In genomic region chr9:92489857-92490256, GRCm38 (mm10) we compare ENCODE assay signal across 22 mouse cellular contexts.
"Had no signal": no experiment of that assay in that cellular context is flagged by ENCODE, and none has a peak within 500 bp of the region (broad histone marks: within the 10 kb centered on the region; RNA-seq: fewer than 3 reads in every experiment).

No protein-coding gene starts in this region.

- H3K4me3 ChIP-seq: layer of hippocampus, adult 2 months; left cerebral cortex, adult 2 months; liver, embryonic 12.5 days; liver, embryonic 15.5 days; lung, embryonic 15.5 days; midbrain, embryonic 12.5 days; midbrain, embryonic 15.5 days; neural tube, embryonic 12.5 days; neural tube, embryonic 15.5 days had no signal

- ATAC-seq: liver, embryonic 12.5 days had no signal

- DNase-seq: kidney, adult 2 months; kidney, postnatal 25 days; layer of hippocampus, adult 9-11 months; lung, adult 18-20 months; lung, postnatal 10 days; lung, postnatal 36 days; right cerebral cortex, adult 18-20 months; right cerebral cortex, postnatal 14 days; right cerebral cortex, postnatal 4 days; thymus, adult 2 months; thymus, postnatal 25 days had no signal

- H3K9me3 ChIP-seq: liver, embryonic 12.5 days; liver, embryonic 15.5 days; lung, embryonic 15.5 days; midbrain, embryonic 12.5 days; midbrain, embryonic 15.5 days; neural tube, embryonic 12.5 days; neural tube, embryonic 15.5 days had no signal

- H3K9ac ChIP-seq: liver, embryonic 12.5 days; liver, embryonic 15.5 days; lung, embryonic 15.5 days; midbrain, embryonic 12.5 days; midbrain, embryonic 15.5 days; neural tube, embryonic 12.5 days; neural tube, embryonic 15.5 days had no signal

- H3K27me3 ChIP-seq: liver, embryonic 12.5 days; liver, embryonic 15.5 days; lung, embryonic 15.5 days; midbrain, embryonic 12.5 days; midbrain, embryonic 15.5 days; neural tube, embryonic 12.5 days; neural tube, embryonic 15.5 days had no signal

- H3K4me1 ChIP-seq: liver, embryonic 12.5 days; liver, embryonic 15.5 days; lung, embryonic 15.5 days; midbrain, embryonic 12.5 days; midbrain, embryonic 15.5 days; neural tube, embryonic 15.5 days had no signal

- H3K27ac ChIP-seq: kidney, postnatal 0 days; layer of hippocampus, adult 2 months; left cerebral cortex, adult 2 months; liver, embryonic 12.5 days; liver, embryonic 15.5 days; lung, embryonic 15.5 days; midbrain, embryonic 12.5 days; midbrain, embryonic 15.5 days; neural tube, embryonic 12.5 days; neural tube, embryonic 15.5 days; stomach, postnatal 0 days had no signal

- H3K36me3 ChIP-seq: liver, embryonic 12.5 days; liver, embryonic 15.5 days; lung, embryonic 15.5 days; midbrain, embryonic 12.5 days; midbrain, embryonic 15.5 days; neural tube, embryonic 12.5 days; neural tube, embryonic 15.5 days had no signal

- H3K4me2 ChIP-seq: liver, embryonic 12.5 days; liver, embryonic 15.5 days; lung, embryonic 15.5 days; midbrain, embryonic 12.5 days; midbrain, embryonic 15.5 days; neural tube, embryonic 12.5 days; neural tube, embryonic 15.5 days had no signal
